Mouse (Mus musculus): ENCODE measurements around the gene Ucma. TPM values are rescaled to one million over a fixed set of nuclear protein-coding genes. Genes with fewer than 3 reads are reported as not detected.

The Ucma gene
- polyA plus RNA-seq, 1 experiment from 2014 or later, result 0.96 TPM

DNA sequence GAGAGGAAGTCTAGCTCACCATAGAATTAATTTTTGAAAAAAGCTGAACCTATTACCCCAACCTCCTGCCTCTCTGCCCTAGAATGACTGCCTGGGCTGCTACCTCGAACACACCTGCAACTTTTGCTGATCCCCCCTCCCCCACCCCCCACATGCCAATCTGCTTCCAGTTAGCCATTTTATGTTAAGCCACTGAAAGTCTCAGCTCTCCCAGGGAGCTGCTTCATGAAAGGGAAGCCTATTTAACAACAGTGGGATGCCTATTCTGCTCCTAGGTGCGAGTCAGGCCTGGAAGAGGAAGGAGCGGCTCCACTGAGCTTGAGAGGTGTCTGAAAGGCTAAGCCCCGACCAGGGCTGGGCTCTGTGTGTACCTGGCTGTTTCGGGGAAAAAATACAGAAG is 8.1 kb downstream of the Ucma start:
- Histone ChIP-seq H3K4me2 (replicated peaks) (no peak overlapping the region), H3K4me1 (no peaks in the 10 kb centered on the region), H3K27ac (no peak overlapping the region), H3K9me3 (replicated peaks) (no peaks in the 10 kb centered on the region), H3K36me3 (no peaks in the 10 kb centered on the region), H3K27me3 (no peaks in the 10 kb centered on the region), H3K4me3 (no peak overlapping the region), H3K9ac (no peak overlapping the region)
- 29% methylated on average over 5 of the region's 5 CpGs for WGBS
- ATAC-seq (ENCODE audit: low FRiP score), result no peak

DNA sequence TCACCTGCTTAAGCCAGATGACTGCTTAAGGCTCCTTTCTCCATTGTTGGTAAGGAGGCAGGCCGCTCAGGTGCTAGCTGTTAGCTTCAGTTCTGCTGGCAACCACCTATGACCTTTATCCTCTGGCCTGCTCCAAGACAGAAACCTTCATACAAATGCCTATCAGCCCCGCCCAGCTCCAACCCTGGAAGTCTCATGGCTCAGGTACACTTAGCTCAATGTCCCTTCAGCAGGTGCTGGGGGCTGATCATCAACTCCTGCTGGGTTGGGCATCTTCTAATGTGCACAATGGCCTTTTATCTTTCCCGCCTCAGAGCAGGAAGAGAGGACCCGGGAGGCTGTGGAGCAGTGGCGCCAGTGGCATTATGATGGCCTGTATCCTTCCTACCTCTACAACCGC is 9.1 kb downstream of the Ucma start:
- H3K9ac ChIP-seq, result no peak overlapping the region
- ATAC-seq (ENCODE audit: low FRiP score), result no peak
- H3K27ac ChIP-seq, result no peak overlapping the region
- H3K4me2 ChIP-seq (replicated peaks), result no peak overlapping the region
- H3K27me3 ChIP-seq, result no peaks in the 10 kb centered on the region
- WGBS, result 88% methylated on average over 6 of the region's 6 CpGs
- no peak overlapping the region for H3K4me3 ChIP-seq
- no peaks in the 10 kb centered on the region for H3K4me1 ChIP-seq
- no peaks in the 10 kb centered on the region for H3K9me3 ChIP-seq (replicated peaks)
- no peaks in the 10 kb centered on the region for H3K36me3 ChIP-seq

DNA sequence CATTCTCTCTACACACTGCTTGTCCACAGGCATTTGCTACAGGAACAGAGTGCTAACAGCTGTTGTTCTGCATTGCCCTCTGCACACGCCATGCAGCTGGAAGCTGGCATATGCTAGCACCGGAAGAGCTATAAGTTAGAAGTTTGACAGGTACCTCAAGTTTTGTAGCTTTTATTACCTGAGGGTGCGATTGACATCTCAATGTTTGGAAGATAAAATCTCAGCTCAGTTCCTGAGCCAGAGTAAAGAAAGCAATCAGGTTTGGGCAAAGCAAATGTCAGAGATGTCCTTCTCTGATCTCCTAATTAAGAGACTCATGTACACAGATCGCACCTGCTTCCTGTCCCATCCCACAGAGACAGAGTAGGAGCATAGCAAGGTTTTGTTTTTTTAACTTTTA is 10.9 kb downstream of the Ucma start:
- Histone ChIP-seq H3K27ac (no peak overlapping the region), H3K9me3 (replicated peaks) (no peaks in the 10 kb centered on the region), H3K9ac (no peak overlapping the region), H3K27me3 (no peaks in the 10 kb centered on the region), H3K4me3 (no peak overlapping the region), H3K4me1 (no peaks in the 10 kb centered on the region), H3K36me3 (peaks cover 13% of the 10 kb centered on the region; the same call in 1 of the 2 replicates), H3K4me2 (replicated peaks) (no peak overlapping the region)
- no peak for ATAC-seq (ENCODE audit: low FRiP score)
- WGBS, result 88% methylated on average over 4 of the region's 4 CpGs

DNA sequence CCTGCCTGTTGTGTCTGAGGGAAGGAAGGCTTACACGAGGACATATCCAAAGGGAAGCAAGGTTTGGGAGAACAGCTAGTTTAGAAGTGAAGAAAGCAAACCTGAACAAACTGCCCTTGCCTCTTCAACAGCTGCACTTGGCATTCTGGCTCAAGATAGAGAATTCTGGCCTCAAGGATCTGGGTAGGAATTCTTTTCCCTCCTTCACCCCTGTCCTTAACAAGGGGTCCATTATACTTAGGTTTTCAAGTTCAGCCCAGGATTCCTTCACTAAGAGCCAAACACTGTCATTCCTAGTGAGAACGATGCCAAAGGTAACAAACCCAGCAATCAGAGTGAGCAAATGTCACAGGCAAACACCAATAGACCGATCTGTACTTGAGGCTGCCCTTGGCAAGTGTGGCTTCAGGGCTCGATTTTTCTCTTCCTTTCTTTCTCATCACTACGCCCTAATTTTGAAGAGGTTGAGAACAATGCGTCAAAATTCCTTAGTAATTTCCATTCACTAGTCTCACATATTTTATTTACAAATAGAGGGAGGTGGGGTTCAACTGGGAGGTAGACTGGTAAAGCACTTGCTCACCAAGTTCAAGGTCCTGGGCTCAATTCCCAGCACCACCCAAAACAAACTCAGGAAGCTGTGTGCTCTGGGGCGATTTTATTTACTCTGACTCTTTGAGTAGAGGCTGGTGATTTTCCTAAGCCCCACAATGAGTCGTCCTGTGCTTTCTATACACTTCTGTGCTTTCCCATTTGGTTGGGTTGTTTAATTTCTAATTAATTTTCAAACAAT is 11.7 kb downstream of the Ucma start:
- ATAC-seq (ENCODE audit: low FRiP score), result no peak
- WGBS, result 85% methylated on average over 8 of the region's 8 CpGs
- H3K36me3 ChIP-seq, result peaks cover 16% of the 10 kb centered on the region

DNA sequence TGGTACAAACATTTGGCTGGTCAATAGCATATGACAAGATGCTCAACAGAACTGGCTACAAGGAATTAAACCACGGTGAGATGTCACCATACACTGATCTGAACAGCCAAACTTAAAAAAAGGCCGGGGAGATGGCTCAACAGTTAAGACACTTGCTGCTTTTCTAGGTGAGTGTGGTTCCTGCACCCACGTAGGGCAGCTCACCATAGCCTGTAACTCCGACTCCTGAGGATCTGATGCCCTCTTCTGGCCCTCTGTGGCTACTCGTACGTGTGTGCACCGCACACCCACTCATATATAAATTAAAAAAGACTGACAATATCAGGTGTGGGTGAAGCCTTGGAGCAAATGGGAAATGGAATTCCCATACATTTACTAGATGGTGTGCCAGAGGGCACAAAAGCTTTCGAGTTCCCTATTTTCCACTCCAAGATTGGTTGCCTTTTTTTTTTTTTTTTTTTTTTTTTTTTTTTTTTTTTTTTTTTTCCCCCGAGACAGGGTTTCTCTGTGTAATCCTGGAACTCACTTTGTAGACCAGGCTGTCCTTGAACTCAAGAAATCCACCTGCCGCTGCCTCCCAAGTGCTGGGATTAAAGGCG is 13.0 kb downstream of the Ucma start:
- Histone ChIP-seq H3K4me3 (no peak overlapping the region), H3K27ac (no peak overlapping the region), H3K4me2 (replicated peaks) (no peak overlapping the region), H3K9ac (no peak overlapping the region), H3K4me1 (no peaks in the 10 kb centered on the region), H3K27me3 (no peaks in the 10 kb centered on the region), H3K9me3 (replicated peaks) (no peaks in the 10 kb centered on the region), H3K36me3 (peaks cover 20% of the 10 kb centered on the region)
- no peak for ATAC-seq (ENCODE audit: low FRiP score)
- WGBS, result 71% methylated on average over 11 of the region's 11 CpGs

More for the DNA sequence above, 11.7 kb downstream of the Ucma start:
- no peak overlapping the region for H3K4me2 ChIP-seq (replicated peaks)
- no peak overlapping the region for H3K27ac ChIP-seq
- no peaks in the 10 kb centered on the region for H3K27me3 ChIP-seq
- no peaks in the 10 kb centered on the region for H3K4me1 ChIP-seq
- H3K4me3 ChIP-seq, result no peak overlapping the region
- H3K9ac ChIP-seq, result no peak overlapping the region
- no peaks in the 10 kb centered on the region for H3K9me3 ChIP-seq (replicated peaks)

DNA sequence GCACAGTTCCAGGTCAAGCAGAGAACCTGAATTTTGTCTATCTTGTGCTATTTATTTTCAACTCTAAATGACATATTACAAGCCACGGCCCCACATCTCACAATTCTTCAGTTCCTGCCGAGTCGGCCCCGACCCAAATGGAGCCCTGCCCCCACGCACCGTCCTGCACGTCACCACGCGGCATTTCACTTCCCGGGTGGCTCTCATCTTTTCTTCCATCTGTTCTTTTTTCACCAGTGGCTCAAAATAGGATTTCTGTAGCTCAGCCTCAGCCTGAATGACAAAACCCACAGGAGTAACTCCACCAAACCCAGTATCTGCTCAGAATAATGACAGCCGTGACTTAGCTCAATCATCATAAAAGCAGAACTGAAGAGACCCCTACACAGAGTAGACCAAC is 17.7 kb downstream of the Ucma start:
- Histone ChIP-seq H3K36me3 (peaks cover 38% of the 10 kb centered on the region), H3K9ac (no peak overlapping the region), H3K4me2 (replicated peaks) (no peak overlapping the region), H3K27me3 (no peaks in the 10 kb centered on the region), H3K4me1 (no peaks in the 10 kb centered on the region), H3K4me3 (no peak overlapping the region), H3K9me3 (replicated peaks) (no peaks in the 10 kb centered on the region), H3K27ac (no peak overlapping the region)
- ATAC-seq (ENCODE audit: low FRiP score), result no peak
- WGBS, result 94% methylated on average over 11 of the region's 11 CpGs

DNA sequence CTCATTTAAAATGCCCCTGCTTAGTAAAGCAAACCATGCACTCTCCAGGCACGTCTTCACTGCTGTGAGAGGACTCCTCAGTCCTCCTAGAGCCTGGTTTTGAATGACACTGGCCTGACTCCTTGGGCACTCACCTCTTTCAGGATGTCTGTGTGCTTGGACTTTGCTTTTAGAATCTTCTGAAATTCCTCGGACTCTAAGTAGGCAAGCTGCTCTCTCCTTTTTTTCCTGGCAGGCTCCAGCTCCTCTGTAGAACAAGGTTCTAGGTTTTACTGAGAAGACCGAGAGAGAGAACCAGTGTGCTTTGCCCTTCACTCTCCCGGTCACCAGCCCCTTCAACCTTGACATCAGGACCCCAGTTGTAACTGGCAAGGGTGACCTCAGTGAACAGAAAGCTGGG is 18.5 kb downstream of the Ucma start:
- H3K27ac ChIP-seq, result no peak overlapping the region
- H3K9ac ChIP-seq, result no peak overlapping the region
- no peak overlapping the region for H3K4me2 ChIP-seq (replicated peaks)
- peaks cover 38% of the 10 kb centered on the region for H3K36me3 ChIP-seq
- ATAC-seq (ENCODE audit: low FRiP score), result no peak
- WGBS, result 85% methylated on average over 4 of the region's 4 CpGs
- H3K27me3 ChIP-seq, result no peaks in the 10 kb centered on the region
- H3K4me1 ChIP-seq, result no peaks in the 10 kb centered on the region
- H3K9me3 ChIP-seq (replicated peaks), result no peaks in the 10 kb centered on the region
- no peak overlapping the region for H3K4me3 ChIP-seq

DNA sequence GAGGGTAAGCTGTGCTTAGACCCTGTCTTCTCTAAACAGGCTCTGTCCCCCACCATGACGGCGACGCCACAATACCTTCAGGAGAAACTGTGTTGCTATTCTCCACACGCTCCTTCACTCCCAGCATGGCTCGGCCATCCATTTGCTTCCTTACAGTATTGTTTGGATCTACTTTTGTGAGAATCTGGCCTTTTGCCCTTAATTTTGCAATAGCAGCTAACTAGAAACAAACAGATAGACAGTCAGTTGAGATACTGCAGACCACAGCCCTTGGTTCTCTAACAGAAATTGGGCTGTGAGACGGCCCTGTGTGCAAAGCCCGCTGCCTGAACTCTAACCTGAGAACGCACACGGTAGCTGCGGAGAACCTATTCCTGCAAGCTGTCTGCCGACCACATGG is 19.7 kb downstream of the Ucma start:
- ATAC-seq (ENCODE audit: low FRiP score), result no peak
- Histone ChIP-seq H3K27ac (no peak overlapping the region), H3K4me2 (replicated peaks) (no peak overlapping the region), H3K27me3 (no peaks in the 10 kb centered on the region), H3K4me3 (no peak overlapping the region), H3K9me3 (replicated peaks) (no peaks in the 10 kb centered on the region), H3K36me3 (peaks cover 42% of the 10 kb centered on the region), H3K4me1 (no peaks in the 10 kb centered on the region), H3K9ac (no peak overlapping the region)
- 93% methylated on average over 11 of the region's 11 CpGs for WGBS

DNA sequence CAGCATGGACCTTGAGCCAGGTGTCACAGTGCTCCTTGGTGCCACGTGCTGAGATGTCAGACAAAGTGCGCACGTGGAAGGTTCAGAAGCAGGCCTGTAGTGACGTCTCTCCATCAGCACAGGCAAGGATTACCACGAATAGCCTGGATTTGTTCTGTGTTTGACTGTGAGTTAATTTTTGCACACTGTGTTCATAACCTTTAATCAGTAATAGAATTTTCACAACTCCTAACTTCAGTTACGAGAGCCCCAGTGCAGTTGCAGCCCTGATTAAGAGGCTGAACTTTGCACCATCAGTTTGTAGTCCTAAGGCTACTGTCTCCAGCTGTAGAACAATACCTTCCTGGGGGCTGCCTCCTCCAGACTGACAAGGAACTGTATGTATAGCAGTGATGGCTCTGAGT is 20.5 kb downstream of the Ucma start:
- Histone ChIP-seq H3K9ac (no peak overlapping the region), H3K4me3 (no peak overlapping the region), H3K27me3 (no peaks in the 10 kb centered on the region), H3K27ac (no peak overlapping the region), H3K4me2 (replicated peaks) (no peak overlapping the region), H3K9me3 (replicated peaks) (no peaks in the 10 kb centered on the region), H3K36me3 (peaks cover 42% of the 10 kb centered on the region), H3K4me1 (no peaks in the 10 kb centered on the region)
- WGBS, result 93% methylated on average over 6 of the region's 6 CpGs
- no peak for ATAC-seq (ENCODE audit: low FRiP score)

DNA sequence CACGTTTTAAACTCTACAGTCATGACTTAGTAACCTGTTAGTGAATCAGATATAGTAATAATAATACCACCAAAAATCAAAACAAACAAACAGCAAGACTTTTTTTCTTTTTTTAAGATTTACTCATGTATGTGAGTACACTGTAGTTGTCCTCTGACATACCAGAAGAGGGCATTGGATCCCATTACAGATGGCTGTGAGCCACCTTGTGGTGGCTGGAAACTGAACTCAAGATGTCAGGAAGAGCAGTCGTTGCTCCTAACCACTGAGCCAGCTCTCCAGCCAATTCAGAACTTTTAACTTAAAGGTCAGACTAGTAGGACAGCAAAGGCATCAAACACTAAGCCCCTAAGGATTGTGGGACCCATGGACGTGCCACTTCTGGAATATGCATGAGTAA is 23.0 kb downstream of the Ucma start:
- Histone ChIP-seq H3K9me3 (replicated peaks) (no peaks in the 10 kb centered on the region), H3K9ac (no peak overlapping the region), H3K27me3 (no peaks in the 10 kb centered on the region), H3K36me3 (peaks cover 43% of the 10 kb centered on the region), H3K4me2 (replicated peaks) (no peak overlapping the region), H3K4me1 (no peaks in the 10 kb centered on the region), H3K27ac (no peak overlapping the region), H3K4me3 (no peak overlapping the region)
- no peak for ATAC-seq (ENCODE audit: low FRiP score)
- WGBS, result 78% methylated on average over 3 of the region's 3 CpGs

DNA sequence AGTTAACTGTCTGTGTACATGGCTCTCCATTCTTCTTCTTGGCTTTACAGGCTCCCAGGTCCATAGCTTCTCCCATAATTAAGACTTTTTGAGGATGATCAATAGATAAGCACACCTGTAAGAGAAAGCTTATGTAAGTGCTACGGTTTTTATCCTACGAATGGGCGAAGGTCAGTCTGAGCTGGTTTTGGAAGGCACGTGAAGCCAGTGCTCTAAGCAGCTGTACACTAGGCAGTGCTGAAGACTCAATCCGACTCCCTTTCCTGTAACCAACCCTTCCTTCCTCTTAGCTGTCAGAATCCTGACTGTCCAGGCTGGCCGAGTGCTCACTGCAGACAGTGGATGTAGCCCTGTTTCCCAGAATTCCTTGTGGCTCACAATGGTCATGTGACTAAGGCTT is 25.3 kb downstream of the Ucma start:
- H3K9ac ChIP-seq, result no peak overlapping the region
- no peaks in the 10 kb centered on the region for H3K27me3 ChIP-seq
- H3K9me3 ChIP-seq (replicated peaks), result no peaks in the 10 kb centered on the region
- no peak overlapping the region for H3K4me2 ChIP-seq (replicated peaks)
- ATAC-seq (ENCODE audit: low FRiP score), result no peak
- H3K4me1 ChIP-seq, result no peaks in the 10 kb centered on the region
- H3K4me3 ChIP-seq, result no peak overlapping the region
- no peak overlapping the region for H3K27ac ChIP-seq
- WGBS, result 93% methylated on average over 6 of the region's 6 CpGs
- peaks cover 44% of the 10 kb centered on the region for H3K36me3 ChIP-seq

DNA sequence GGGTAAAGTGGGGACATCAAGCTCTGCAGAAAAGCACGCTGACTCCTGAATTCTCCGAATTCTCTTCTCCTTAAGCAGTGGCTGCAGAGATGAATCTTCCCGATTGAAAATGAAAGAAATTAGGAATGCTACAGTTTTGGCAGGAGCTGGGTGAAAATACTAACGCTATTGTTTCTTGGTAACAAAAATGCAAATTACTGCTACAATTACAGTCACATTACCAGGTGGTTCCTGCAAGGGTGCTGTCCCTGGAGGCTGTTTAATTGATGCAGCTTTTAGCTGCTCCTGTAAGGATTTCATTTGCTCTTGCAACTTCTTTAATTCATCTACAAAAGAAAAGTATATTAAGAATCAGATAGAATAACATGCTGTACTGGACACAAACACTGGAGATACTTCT is 31.2 kb downstream of the Ucma start:
- 92% methylated on average over 4 of the region's 4 CpGs for WGBS
- no peak for ATAC-seq (ENCODE audit: low FRiP score)
- Histone ChIP-seq H3K27me3 (no peaks in the 10 kb centered on the region), H3K27ac (no peak overlapping the region), H3K4me1 (peaks cover 8% of the 10 kb centered on the region), H3K9me3 (replicated peaks) (no peaks in the 10 kb centered on the region), H3K4me2 (replicated peaks) (no peak overlapping the region), H3K36me3 (peaks cover 35% of the 10 kb centered on the region), H3K9ac (no peak overlapping the region), H3K4me3 (no peak overlapping the region)

DNA sequence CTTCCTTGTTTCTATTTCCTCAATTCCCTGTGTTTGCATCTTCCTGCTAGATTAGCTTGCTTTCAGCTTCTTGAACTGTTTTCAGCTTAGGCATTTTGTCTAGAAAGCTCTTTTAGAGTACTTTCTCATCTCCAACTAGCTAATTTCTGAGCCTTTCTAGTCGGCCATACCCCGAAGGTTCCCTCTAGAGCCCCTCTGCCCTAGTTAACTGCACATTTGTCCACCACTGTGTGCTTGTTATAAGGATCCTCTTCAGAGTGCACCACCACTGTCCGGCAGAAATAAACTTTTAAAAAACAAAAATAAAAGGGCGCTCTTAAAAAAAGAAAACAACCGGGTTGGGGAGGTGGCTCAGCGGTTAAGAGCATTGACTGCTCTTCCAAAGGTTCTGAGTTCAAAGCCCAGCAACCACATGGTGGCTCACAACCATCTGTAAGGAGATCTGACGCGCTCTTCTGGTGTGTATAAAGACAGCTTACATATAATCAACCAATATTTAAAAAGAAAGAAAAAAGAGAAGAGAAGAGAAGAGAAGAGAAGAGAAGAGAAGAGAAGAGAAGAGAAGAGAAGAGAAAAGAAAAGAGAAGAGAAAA is 36.1 kb downstream of the Ucma start:
- Histone ChIP-seq H3K27ac (no peak overlapping the region), H3K27me3 (no peaks in the 10 kb centered on the region), H3K4me1 (peaks cover 9% of the 10 kb centered on the region), H3K9ac (no peak overlapping the region), H3K4me2 (replicated peaks) (peak overlapping the region; percentile 69), H3K9me3 (replicated peaks) (no peaks in the 10 kb centered on the region), H3K4me3 (peak overlapping the region; percentile 57), H3K36me3 (peaks cover 11% of the 10 kb centered on the region)
- WGBS, result 16% methylated on average over 8 of the region's 8 CpGs
- no peak for ATAC-seq (ENCODE audit: low FRiP score)

Data from hindbrain, embryonic 12.5 days (tissue).